Mouse (Mus musculus): Measurements from ENCODE around the gene Olfr576. TPM values are rescaled to one million over a fixed set of nuclear protein-coding genes. Genes with fewer than 3 reads are reported as not detected.

Olfr576 gene
- polyA plus RNA-seq, 1 experiment from 2014 or later: not detected

- no peaks in the 10 kb centered on the region for H3K4me1 ChIP-seq (ENCODE audit: control insufficient read depth, insufficient read depth, low read length)
- WGBS: 96% methylated on average over 1 of the region's 1 CpGs
- no peak within 1 kb of the TSS for H3K27ac ChIP-seq (ENCODE audit: low read depth, low read length)
- no peak for ATAC-seq (ENCODE audit: insufficient read depth, low FRiP score, low TSS enrichment)
- no peak within 1 kb of the TSS for H3K9ac ChIP-seq (ENCODE audit: low read length)
- H3K36me3 ChIP-seq (ENCODE audit: control insufficient read depth, insufficient read depth, low read length): no peaks in the 10 kb centered on the region
- H3K27me3 ChIP-seq (ENCODE audit: control insufficient read depth, insufficient read depth, low read length): no peaks in the 10 kb centered on the region
- no peak for DNase-seq (ENCODE audit: low spot score)
- H3K9me3 ChIP-seq (ENCODE audit: control insufficient read depth, low read length): no peaks in the 10 kb centered on the region
- H3K4me3 ChIP-seq (ENCODE audit: low read depth, low read length): no peak within 1 kb of the TSS
- H3K4me2 ChIP-seq (ENCODE audit: low read depth): no peak within 1 kb of the TSS
Observed at GRCm38 (mm10) chr7:102948167-102948566, 14.3 kb upstream of the Olfr576 start, which contains the start of gene Olfr574. Gene Olfr574 (plus strand): TSS chr7:102948467.

GRCm38 (mm10) chr7:102950732-102951131 is 11.7 kb upstream of the Olfr576 start:
- H3K27me3 ChIP-seq (ENCODE audit: control insufficient read depth, insufficient read depth, low read length): no peaks in the 10 kb centered on the region
- no peaks in the 10 kb centered on the region for H3K36me3 ChIP-seq (ENCODE audit: control insufficient read depth, insufficient read depth, low read length)
- ATAC-seq (ENCODE audit: insufficient read depth, low FRiP score, low TSS enrichment) (no peak), DNase-seq (ENCODE audit: low spot score) (no peak)
- H3K4me2 ChIP-seq (ENCODE audit: low read depth): no peak overlapping the region
- H3K27ac ChIP-seq (ENCODE audit: low read depth, low read length): no peak overlapping the region
- H3K4me1 ChIP-seq (ENCODE audit: control insufficient read depth, insufficient read depth, low read length): no peaks in the 10 kb centered on the region
- no peaks in the 10 kb centered on the region for H3K9me3 ChIP-seq (ENCODE audit: control insufficient read depth, low read length)
- H3K4me3 ChIP-seq (ENCODE audit: low read depth, low read length): no peak overlapping the region
- H3K9ac ChIP-seq (ENCODE audit: low read length): no peak overlapping the region
- 68% methylated on average over 1 of the region's 1 CpGs for WGBS

GRCm38 (mm10) chr7:102958137-102958536 is 4.3 kb upstream of the Olfr576 start:
- H3K9me3 ChIP-seq (ENCODE audit: control insufficient read depth, low read length): no peaks in the 10 kb centered on the region
- H3K4me2 ChIP-seq (ENCODE audit: low read depth): no peak overlapping the region
- DNase-seq (ENCODE audit: low spot score) (no peak), ATAC-seq (ENCODE audit: insufficient read depth, low FRiP score, low TSS enrichment) (no peak)
- H3K27ac ChIP-seq (ENCODE audit: low read depth, low read length): no peak overlapping the region
- no peaks in the 10 kb centered on the region for H3K27me3 ChIP-seq (ENCODE audit: control insufficient read depth, insufficient read depth, low read length)
- H3K9ac ChIP-seq (ENCODE audit: low read length): no peak overlapping the region
- WGBS: 81% methylated on average over 3 of the region's 3 CpGs
- no peaks in the 10 kb centered on the region for H3K36me3 ChIP-seq (ENCODE audit: control insufficient read depth, insufficient read depth, low read length)
- no peak overlapping the region for H3K4me3 ChIP-seq (ENCODE audit: low read depth, low read length)
- no peaks in the 10 kb centered on the region for H3K4me1 ChIP-seq (ENCODE audit: control insufficient read depth, insufficient read depth, low read length)

GRCm38 (mm10) chr7:102958593-102958992 is 3.9 kb upstream of the Olfr576 start, which contains the start of gene Olfr575:
Gene Olfr575 (minus strand): TSS chr7:102958775.
- ATAC-seq (ENCODE audit: insufficient read depth, low FRiP score, low TSS enrichment) (no peak), DNase-seq (ENCODE audit: low spot score) (no peak)
- H3K4me3 ChIP-seq (ENCODE audit: low read depth, low read length): no peak within 1 kb of the TSS
- H3K9ac ChIP-seq (ENCODE audit: low read length): no peak within 1 kb of the TSS
- 76% methylated on average over 1 of the region's 1 CpGs for WGBS
- no peaks in the 10 kb centered on the region for H3K9me3 ChIP-seq (ENCODE audit: control insufficient read depth, low read length)
- H3K27ac ChIP-seq (ENCODE audit: low read depth, low read length): no peak within 1 kb of the TSS
- no peaks in the 10 kb centered on the region for H3K27me3 ChIP-seq (ENCODE audit: control insufficient read depth, insufficient read depth, low read length)
- H3K4me1 ChIP-seq (ENCODE audit: control insufficient read depth, insufficient read depth, low read length): no peaks in the 10 kb centered on the region
- H3K36me3 ChIP-seq (ENCODE audit: control insufficient read depth, insufficient read depth, low read length): no peaks in the 10 kb centered on the region
- no peak within 1 kb of the TSS for H3K4me2 ChIP-seq (ENCODE audit: low read depth)

- 47% methylated on average over 1 of the region's 1 CpGs for WGBS
- no peaks in the 10 kb centered on the region for H3K36me3 ChIP-seq (ENCODE audit: control insufficient read depth, insufficient read depth, low read length)
- ATAC-seq (ENCODE audit: insufficient read depth, low FRiP score, low TSS enrichment): no peak
- H3K9me3 ChIP-seq (ENCODE audit: control insufficient read depth, low read length): no peaks in the 10 kb centered on the region
- H3K4me2 ChIP-seq (ENCODE audit: low read depth): no peak overlapping the region
- DNase-seq (ENCODE audit: low spot score): no peak
- no peak overlapping the region for H3K9ac ChIP-seq (ENCODE audit: low read length)
- no peaks in the 10 kb centered on the region for H3K27me3 ChIP-seq (ENCODE audit: control insufficient read depth, insufficient read depth, low read length)
- no peak overlapping the region for H3K4me3 ChIP-seq (ENCODE audit: low read depth, low read length)
- no peak overlapping the region for H3K27ac ChIP-seq (ENCODE audit: low read depth, low read length)
- H3K4me1 ChIP-seq (ENCODE audit: control insufficient read depth, insufficient read depth, low read length): no peaks in the 10 kb centered on the region
Observed at GRCm38 (mm10) chr7:102974399-102974798, 11.9 kb downstream of the Olfr576 start.

GRCm38 (mm10) chr7:102975843-102976242 is 13.4 kb downstream of the Olfr576 start, which contains the start of gene Olfr577:
Gene Olfr577 (minus strand): TSS chr7:102975943.
- H3K27me3 ChIP-seq (ENCODE audit: control insufficient read depth, insufficient read depth, low read length): no peaks in the 10 kb centered on the region
- ATAC-seq (ENCODE audit: insufficient read depth, low FRiP score, low TSS enrichment) (no peak), DNase-seq (ENCODE audit: low spot score) (no peak)
- H3K4me1 ChIP-seq (ENCODE audit: control insufficient read depth, insufficient read depth, low read length): no peaks in the 10 kb centered on the region
- no peak within 1 kb of the TSS for H3K4me3 ChIP-seq (ENCODE audit: low read depth, low read length)
- H3K36me3 ChIP-seq (ENCODE audit: control insufficient read depth, insufficient read depth, low read length): no peaks in the 10 kb centered on the region
- WGBS: 87% methylated on average over 2 of the region's 2 CpGs
- no peaks in the 10 kb centered on the region for H3K9me3 ChIP-seq (ENCODE audit: control insufficient read depth, low read length)
- no peak within 1 kb of the TSS for H3K4me2 ChIP-seq (ENCODE audit: low read depth)
- H3K27ac ChIP-seq (ENCODE audit: low read depth, low read length): no peak within 1 kb of the TSS
- H3K9ac ChIP-seq (ENCODE audit: low read length): no peak within 1 kb of the TSS

GRCm38 (mm10) chr7:102989224-102989623 is 26.8 kb downstream of the Olfr576 start, which contains the start of gene Olfr578:
Gene Olfr578 (minus strand): TSS chr7:102989324.
- H3K27ac ChIP-seq (ENCODE audit: low read depth, low read length): no peak within 1 kb of the TSS
- no peak within 1 kb of the TSS for H3K4me3 ChIP-seq (ENCODE audit: low read depth, low read length)
- ATAC-seq (ENCODE audit: insufficient read depth, low FRiP score, low TSS enrichment): no peak
- no peak within 1 kb of the TSS for H3K9ac ChIP-seq (ENCODE audit: low read length)
- H3K27me3 ChIP-seq (ENCODE audit: control insufficient read depth, insufficient read depth, low read length): no peaks in the 10 kb centered on the region
- no peak within 1 kb of the TSS for H3K4me2 ChIP-seq (ENCODE audit: low read depth)
- 76% methylated on average over 3 of the region's 3 CpGs for WGBS
- no peaks in the 10 kb centered on the region for H3K9me3 ChIP-seq (ENCODE audit: control insufficient read depth, low read length)
- DNase-seq (ENCODE audit: low spot score): no peak
- no peaks in the 10 kb centered on the region for H3K4me1 ChIP-seq (ENCODE audit: control insufficient read depth, insufficient read depth, low read length)
- no peaks in the 10 kb centered on the region for H3K36me3 ChIP-seq (ENCODE audit: control insufficient read depth, insufficient read depth, low read length)

Other genes with a start within 250 kb of the Olfr576 start
- not detected in 2 replicates for gene Olfr33, start 243.6 kb upstream of the Olfr576 start, polyA plus RNA-seq (2014; fragmentation: Nextera tagmentation; extraction: Ambion mirVana)
- not detected in 2 replicates for gene Olfr559, start 235.2 kb upstream of the Olfr576 start, polyA plus RNA-seq (2014; fragmentation: Nextera tagmentation; extraction: Ambion mirVana)
- not detected in 2 replicates for gene Olfr560, start 203.3 kb upstream of the Olfr576 start, polyA plus RNA-seq (2014; fragmentation: Nextera tagmentation; extraction: Ambion mirVana)
- not detected in 2 replicates for gene Olfr78, start 203.2 kb upstream of the Olfr576 start, polyA plus RNA-seq (2014; fragmentation: Nextera tagmentation; extraction: Ambion mirVana)
- gene Olfr561, start 191.4 kb upstream of the Olfr576 start, polyA plus RNA-seq (2014; fragmentation: Nextera tagmentation; extraction: Ambion mirVana): not detected in 2 replicates
- gene Olfr564, start 159.2 kb upstream of the Olfr576 start, polyA plus RNA-seq (2014; fragmentation: Nextera tagmentation; extraction: Ambion mirVana): not detected in 2 replicates
- not detected in 2 replicates for gene Olfr566, start 103.9 kb upstream of the Olfr576 start, polyA plus RNA-seq (2014; fragmentation: Nextera tagmentation; extraction: Ambion mirVana)
- not detected in 2 replicates for gene Olfr568, start 85.5 kb upstream of the Olfr576 start, polyA plus RNA-seq (2014; fragmentation: Nextera tagmentation; extraction: Ambion mirVana)
- not detected in 2 replicates for gene Olfr569, start 71.8 kb upstream of the Olfr576 start, polyA plus RNA-seq (2014; fragmentation: Nextera tagmentation; extraction: Ambion mirVana)
- not detected in 2 replicates for gene Olfr570, start 68.1 kb upstream of the Olfr576 start, polyA plus RNA-seq (2014; fragmentation: Nextera tagmentation; extraction: Ambion mirVana)
- gene Olfr571, start 45.1 kb upstream of the Olfr576 start, polyA plus RNA-seq (2014; fragmentation: Nextera tagmentation; extraction: Ambion mirVana): not detected in 2 replicates
- not detected in 2 replicates for gene Olfr572, start 38.3 kb upstream of the Olfr576 start, polyA plus RNA-seq (2014; fragmentation: Nextera tagmentation; extraction: Ambion mirVana)
- not detected in 2 replicates for gene Olfr573-ps1, start 20.1 kb upstream of the Olfr576 start, polyA plus RNA-seq (2014; fragmentation: Nextera tagmentation; extraction: Ambion mirVana)
- not detected in 2 replicates for gene Olfr574, start 14.2 kb upstream of the Olfr576 start, polyA plus RNA-seq (2014; fragmentation: Nextera tagmentation; extraction: Ambion mirVana)
- gene Olfr575, start 3.9 kb upstream of the Olfr576 start, polyA plus RNA-seq (2014; fragmentation: Nextera tagmentation; extraction: Ambion mirVana): not detected in 2 replicates
- gene Olfr577, start 13.3 kb downstream of the Olfr576 start, polyA plus RNA-seq (2014; fragmentation: Nextera tagmentation; extraction: Ambion mirVana): not detected in 2 replicates
- not detected in 2 replicates for gene Olfr578, start 26.7 kb downstream of the Olfr576 start, polyA plus RNA-seq (2014; fragmentation: Nextera tagmentation; extraction: Ambion mirVana)
- not detected in 2 replicates for gene Olfr582, start 75.4 kb downstream of the Olfr576 start, polyA plus RNA-seq (2014; fragmentation: Nextera tagmentation; extraction: Ambion mirVana)
- not detected in 2 replicates for gene Olfr583, start 88.6 kb downstream of the Olfr576 start, polyA plus RNA-seq (2014; fragmentation: Nextera tagmentation; extraction: Ambion mirVana)
- not detected in 2 replicates for gene Olfr584, start 119.2 kb downstream of the Olfr576 start, polyA plus RNA-seq (2014; fragmentation: Nextera tagmentation; extraction: Ambion mirVana)
- not detected in 2 replicates for gene Olfr585, start 135.1 kb downstream of the Olfr576 start, polyA plus RNA-seq (2014; fragmentation: Nextera tagmentation; extraction: Ambion mirVana)
- not detected in 2 replicates for gene Olfr586, start 163.0 kb downstream of the Olfr576 start, polyA plus RNA-seq (2014; fragmentation: Nextera tagmentation; extraction: Ambion mirVana)
- gene Olfr588-ps1, start 178.2 kb downstream of the Olfr576 start, polyA plus RNA-seq (2014; fragmentation: Nextera tagmentation; extraction: Ambion mirVana): not detected in 2 replicates
- gene Olfr589, start 193.7 kb downstream of the Olfr576 start, polyA plus RNA-seq (2014; fragmentation: Nextera tagmentation; extraction: Ambion mirVana): not detected in 2 replicates
- not detected in 2 replicates for gene Olfr591, start 215.7 kb downstream of the Olfr576 start, polyA plus RNA-seq (2014; fragmentation: Nextera tagmentation; extraction: Ambion mirVana)
- gene Olfr592, start 222.1 kb downstream of the Olfr576 start, polyA plus RNA-seq (2014; fragmentation: Nextera tagmentation; extraction: Ambion mirVana): not detected in 2 replicates
- not detected in 2 replicates for gene Olfr593, start 249.2 kb downstream of the Olfr576 start, polyA plus RNA-seq (2014; fragmentation: Nextera tagmentation; extraction: Ambion mirVana)

All from neural tube, embryonic 11.5 days (tissue).